Mouse (Mus musculus) 3134 (cell line): ENCODE results near the gene Vwc2l.
A peak's percentile ranks its signal among the peaks of the same experiment; 100 is the strongest.

ENCODE experiments used
- DNase-seq: peaks from one replicate; pipeline ENCODE4 v3.0.0-alpha.2; 2011; ENCODE audit warnings: low spot score; ENCODE audit not compliant: insufficient read length; ENCODE audit errors: extremely low read depth

Gene Vwc2l

GRCm38 (mm10) chr1:70725655-70726066 lies at the start of gene Vwc2l:
TSS of gene Vwc2l (plus strand) at chr1:70725715.
- DNase-seq: peak; percentile 11

GRCm38 (mm10) chr1:70692529-70692928 lies 33.0 kb upstream of the Vwc2l start:
- no peak for DNase-seq

GRCm38 (mm10) chr1:70700270-70700669 lies 25.2 kb upstream of the Vwc2l start:
- DNase-seq: no peak

DNA sequence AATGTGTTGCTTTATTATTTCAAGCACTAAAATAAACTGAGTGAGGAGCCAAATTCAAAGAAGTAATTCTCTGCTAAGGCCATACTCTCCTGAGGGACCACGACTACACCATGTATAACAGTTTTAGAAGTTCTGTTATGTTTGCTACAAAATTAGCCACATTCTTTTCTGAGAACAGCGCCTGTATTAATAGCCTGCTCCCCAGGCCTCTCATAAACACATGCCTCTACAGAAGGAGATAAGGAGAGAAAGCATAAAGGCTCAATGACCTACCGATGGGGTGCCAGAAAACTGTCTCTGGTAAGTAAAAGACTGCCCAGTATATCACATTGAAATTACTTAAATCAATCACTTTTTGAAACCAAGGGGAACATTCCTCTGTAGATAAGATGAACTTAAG lies 21.6 kb upstream of the Vwc2l start:
- DNase-seq: no peak

DNA sequence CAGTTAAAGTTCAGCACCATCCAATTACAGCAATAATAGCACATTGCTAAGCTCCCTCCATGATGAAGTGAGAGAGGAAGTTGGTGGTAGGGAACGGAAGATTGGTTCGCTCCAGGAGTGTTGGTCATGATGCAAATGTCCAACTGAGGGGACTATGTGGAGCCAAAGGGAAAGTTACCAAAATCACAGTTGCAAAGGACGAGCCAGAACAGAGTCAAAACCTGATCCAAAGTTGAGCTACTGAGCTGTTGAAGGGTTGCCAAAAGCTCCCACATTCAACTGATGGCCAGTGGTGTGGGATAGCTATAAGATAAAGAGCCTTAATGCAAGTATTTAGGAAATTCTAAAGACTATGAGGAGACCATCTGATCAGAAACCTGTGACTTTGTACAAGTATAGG lies 19.7 kb upstream of the Vwc2l start:
- DNase-seq: no peak

GRCm38 (mm10) chr1:70725045-70725444 lies 470 bp upstream of the Vwc2l start:
- DNase-seq: no peak

- no peak for DNase-seq
Observed at GRCm38 (mm10) chr1:70787146-70787545, 61.6 kb downstream of the Vwc2l start.

- no peak for DNase-seq
Observed at GRCm38 (mm10) chr1:70791636-70792035, 66.1 kb downstream of the Vwc2l start.

DNA sequence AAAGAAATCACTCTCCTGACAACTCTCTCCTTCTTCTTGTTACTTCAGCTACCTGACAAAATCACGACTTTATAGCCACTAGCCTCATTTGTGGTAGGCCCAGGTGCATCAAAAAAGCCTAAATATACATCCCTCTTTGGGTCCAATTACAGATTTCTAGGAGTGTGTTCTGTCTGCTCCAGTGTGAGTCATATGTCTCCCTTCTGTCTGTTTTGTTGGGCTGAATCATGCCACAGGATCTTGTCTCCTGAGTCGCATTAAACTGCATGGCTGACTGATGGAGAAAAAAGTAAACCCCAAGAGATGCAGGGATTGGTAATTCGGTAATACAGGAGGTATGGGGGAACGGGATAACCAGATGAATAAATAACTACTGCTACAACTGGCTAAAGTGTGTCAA lies 69.6 kb downstream of the Vwc2l start:
- DNase-seq: no peak

DNA sequence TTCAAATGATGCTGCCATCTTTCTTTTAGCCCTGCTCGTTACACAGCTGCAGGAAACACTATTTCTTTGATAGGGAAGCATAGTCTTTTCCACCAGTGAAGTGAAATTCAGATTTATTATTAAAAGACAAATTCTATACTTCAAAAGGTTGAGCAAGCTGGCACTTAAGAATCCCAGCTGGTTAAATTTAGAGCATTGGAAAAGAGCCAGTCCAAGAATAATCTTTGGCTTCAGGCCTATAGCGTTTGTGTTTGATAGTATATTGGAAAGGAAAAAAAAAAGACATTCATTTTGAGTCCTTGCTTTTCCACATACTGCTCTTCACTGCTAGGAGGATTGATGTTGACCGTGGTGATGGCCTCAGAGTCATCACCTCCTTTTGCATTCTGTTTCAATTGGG lies 77.9 kb downstream of the Vwc2l start:
- no peak for DNase-seq

DNA sequence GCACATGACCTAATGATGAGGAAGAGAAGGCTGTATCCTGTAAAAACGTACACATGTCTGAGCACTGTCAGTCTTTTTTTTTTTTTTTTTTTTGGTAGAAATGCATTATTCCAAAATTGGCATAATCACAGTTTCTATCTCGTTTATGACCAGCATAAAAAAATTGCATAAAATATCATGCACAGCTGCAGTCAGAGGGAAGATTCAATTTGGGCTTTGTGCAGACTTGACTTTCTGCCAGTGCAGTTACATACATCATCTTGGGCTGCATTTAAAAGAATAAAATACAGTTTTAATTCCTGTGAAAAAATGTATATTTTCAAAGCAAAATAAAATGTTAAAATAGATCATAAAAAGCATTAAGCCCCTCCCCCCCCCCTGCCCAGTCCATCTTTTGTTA lies 97.6 kb downstream of the Vwc2l start:
- no peak for DNase-seq

- no peak for DNase-seq
Observed at GRCm38 (mm10) chr1:70833262-70833661, 107.7 kb downstream of the Vwc2l start.

DNA sequence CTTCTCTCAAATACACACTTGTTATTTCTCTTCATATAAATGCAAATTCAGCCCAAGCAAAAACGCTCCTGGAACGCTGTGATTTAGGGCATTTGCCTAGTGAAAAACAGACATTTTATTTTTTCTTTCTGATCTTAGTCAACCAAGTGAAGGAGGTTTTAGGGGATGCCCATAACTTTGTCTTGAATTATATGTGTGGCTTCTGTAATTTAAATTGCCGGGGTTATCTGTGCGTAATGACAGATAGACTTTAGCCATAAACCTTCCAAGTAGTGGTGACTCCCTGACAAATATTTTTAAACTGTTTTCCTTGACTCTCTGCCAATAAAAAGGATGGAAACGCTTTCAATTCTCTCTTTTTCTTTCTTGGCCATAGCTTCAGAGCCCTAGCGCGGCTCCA lies 116.7 kb downstream of the Vwc2l start:
- DNase-seq: no peak

DNA sequence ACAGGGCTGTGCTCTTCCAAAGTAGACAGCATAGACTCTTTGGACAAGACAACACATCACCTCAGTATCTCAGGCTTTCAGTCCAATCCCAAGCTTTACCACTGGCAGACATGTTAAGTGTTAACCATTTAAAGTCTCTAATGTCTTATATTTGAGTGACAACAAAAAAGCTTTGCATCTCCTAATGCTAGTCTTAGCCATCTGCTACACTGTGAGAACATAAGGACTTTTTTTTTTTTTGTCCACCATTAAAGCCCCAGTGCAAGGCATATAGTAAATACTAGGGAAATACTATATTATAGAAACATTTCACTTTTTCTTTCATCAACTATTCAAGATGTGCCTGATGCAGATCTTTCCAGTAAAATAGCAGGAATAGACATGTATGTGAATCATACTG lies 119.8 kb downstream of the Vwc2l start:
- no peak for DNase-seq

GRCm38 (mm10) chr1:70851633-70852390 lies 126.3 kb downstream of the Vwc2l start:
- no peak for DNase-seq

DNA sequence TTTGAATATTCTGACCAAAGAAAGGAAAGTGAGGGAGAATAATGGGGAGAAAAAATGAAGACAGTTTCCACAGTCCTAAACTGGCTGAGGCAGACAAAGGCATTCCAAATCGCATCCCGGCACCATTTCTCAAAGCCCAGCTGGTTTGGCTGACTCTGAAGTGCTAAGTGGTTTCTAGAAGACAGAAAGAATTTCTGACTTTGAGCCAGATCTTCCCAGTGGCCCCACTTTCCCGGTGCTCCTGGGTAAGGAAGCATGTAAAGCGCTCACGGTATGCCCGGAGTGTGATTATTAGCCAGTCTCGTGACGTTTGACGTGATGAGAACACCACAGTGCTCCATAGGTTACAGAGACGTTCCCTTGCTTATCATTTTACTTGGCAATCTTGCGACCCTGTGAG lies 127.9 kb downstream of the Vwc2l start:
- DNase-seq: no peak

DNA sequence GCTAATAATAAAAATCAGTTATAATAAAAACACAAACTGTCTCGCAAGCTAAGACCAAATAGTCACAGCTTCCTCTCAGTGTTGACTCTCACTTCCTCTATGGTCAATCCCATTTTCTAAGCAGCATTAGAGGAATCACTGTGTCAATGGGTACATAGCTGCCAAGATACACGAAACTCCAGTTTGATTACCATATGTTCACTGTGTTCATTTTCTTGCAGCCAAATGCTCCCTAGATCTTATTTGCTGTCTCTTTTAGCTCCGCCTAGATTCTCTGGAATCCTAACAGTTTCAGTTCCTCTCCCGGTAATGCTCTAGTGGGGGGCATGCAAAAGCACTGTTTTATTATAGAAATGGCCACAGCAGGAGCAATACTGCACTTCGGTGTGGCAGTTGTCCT lies 130.4 kb downstream of the Vwc2l start:
- DNase-seq: no peak

DNA sequence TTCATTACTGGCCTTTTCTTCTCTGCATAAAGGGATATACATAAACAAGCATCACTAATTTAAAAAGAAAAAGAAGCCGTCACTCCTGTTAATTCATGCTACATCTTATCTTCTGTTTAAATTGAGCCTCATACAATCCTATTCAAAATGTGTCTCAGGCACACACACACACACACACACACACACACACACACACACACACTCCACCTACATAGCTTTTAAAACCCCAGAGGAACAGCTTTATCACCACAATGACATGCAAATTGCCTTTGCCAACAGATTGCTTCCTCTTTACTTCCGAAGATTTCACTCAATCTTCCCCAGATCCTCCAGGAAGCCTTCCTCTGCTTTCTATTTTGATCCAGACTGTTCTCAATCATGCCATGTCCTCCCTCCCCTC lies 136.2 kb downstream of the Vwc2l start:
- no peak for DNase-seq

DNA sequence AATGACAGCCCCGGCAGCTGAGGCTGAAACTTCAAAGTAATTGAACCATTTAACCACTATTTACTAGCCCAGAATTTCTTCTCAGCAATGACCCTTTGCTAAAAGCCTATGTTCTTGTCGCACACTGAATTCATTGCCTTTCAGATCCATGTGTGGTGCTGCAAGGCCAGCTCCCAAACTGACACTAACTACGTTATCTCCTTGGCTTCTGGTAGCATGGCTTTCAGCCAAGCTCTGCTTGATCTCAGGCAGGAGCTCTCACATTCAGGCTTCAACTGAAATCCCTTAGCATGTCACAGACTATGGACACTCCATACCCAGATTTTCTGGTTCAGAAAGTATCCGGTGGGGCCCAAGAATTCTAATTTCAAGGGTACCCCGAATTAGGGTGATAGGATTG lies 140.6 kb downstream of the Vwc2l start:
- DNase-seq: no peak

DNA sequence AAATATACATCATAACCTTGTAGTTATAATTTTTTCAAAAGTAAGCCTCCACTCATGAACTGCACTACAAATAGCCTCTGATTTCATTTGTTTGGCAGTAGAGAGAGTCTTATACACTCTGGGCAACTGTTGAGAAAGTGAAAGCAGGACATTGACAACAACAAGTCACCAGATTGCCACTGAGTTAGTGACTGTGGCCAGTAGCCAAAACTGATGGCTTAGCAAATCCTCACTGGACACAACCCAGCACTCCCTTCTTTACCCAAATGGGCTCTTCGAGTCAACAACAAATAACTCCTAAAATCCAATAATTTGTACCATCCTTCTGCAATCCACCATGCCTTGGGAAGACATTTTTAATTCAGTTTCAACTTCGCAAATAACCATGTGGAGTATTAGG lies 155.0 kb downstream of the Vwc2l start:
- DNase-seq: peak; percentile 3

- no peak for DNase-seq
Observed at GRCm38 (mm10) chr1:70881269-70881668, 155.8 kb downstream of the Vwc2l start.

DNA sequence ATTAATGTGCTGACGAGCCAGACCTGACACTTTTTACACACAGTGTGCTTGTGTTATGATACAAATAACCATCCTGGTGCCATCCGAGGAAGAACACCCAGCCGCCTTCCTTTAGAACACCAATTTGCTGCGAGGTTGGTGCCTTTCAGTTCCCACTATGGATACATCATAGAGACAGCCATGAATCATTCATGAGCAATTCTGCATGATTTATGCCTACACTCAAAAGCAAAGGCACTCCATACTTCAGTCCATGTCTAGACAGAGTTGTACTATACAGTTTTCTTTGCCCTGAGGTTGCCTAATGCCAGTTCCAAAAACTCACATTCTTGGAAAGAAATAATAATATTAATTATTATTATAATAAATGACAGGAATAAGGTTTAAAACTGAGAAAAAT lies 158.6 kb downstream of the Vwc2l start:
- DNase-seq: no peak

GRCm38 (mm10) chr1:70902311-70902710 lies 176.8 kb downstream of the Vwc2l start:
- DNase-seq: no peak
